Mouse (Mus musculus): ENCODE data around the gene Timm8a2. TPM values are rescaled to one million over a fixed set of nuclear protein-coding genes. Genes with fewer than 3 reads are reported as not detected.

Gene Timm8a2
- total RNA-seq (2022) = under 1 TPM in 1 of 4 experiments, not detected in 3; 0.44 TPM

DNA sequence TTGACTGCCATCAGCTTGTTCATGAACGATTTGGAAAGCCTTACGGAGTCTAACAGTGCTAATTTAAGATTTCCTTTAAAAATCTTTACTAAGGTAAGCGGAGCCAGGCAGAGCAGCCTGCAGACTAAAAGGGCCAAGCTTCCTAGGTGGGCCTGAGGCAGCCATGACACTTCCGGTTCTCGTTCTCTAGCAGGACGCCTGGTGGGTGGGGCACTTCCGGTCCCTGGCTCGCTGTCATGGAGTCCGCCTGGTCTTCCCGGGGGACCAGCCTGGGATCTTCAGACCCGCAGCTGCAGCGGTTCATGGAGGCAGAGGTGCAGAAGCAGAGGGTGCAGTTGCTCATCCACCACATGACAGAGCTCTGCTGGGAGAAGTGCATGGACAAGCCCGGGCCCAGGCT lies at the start of gene Timm8a2:
TSS of gene Timm8a2 (plus strand) at position 224 of the 400 bp plus-strand sequence.
- no peak for DNase-seq (ENCODE audit: low spot score in 2 of 2)

DNA sequence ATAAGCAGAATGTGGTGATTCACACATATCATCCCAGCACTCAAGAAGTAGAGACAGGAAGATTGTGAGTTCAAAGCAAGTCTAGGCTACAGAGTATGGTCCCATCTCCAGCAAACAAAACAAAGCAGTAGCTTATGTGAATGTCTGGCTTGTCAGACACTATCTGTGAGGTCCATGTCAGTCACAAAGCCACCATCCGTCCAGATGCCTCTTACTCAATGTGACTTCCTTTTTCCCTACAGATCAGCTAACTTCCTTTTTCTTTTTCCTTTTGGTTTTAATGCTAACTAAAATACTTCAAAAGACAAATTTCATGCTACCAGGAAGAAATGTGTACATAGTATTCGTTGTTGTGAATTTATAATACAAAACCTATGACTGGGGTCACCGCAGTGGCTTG lies 49.0 kb upstream of the Timm8a2 start:
- DNase-seq (ENCODE audit: low spot score in 2 of 2) = no peak

DNA sequence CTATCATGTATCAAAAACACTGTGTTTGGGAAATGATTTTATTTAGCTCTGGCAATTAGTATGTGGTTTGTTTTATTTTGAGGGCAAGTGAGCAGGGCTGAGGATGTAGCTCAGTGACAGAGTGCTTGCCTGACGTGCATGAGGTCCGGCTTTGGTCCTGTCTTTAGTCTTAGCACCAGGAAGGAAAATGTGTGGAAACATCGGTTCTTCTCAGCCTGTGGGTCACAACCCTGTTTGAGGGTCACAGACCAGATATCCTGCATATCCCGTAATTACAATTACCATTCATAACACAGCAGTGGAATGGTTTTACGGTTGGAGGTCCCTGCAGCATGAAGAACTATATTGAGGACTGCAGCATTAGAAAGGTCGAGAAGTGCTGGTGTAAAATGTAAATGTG lies 48.4 kb upstream of the Timm8a2 start:
- DNase-seq (ENCODE audit: low spot score in 2 of 2) = no peak

DNA sequence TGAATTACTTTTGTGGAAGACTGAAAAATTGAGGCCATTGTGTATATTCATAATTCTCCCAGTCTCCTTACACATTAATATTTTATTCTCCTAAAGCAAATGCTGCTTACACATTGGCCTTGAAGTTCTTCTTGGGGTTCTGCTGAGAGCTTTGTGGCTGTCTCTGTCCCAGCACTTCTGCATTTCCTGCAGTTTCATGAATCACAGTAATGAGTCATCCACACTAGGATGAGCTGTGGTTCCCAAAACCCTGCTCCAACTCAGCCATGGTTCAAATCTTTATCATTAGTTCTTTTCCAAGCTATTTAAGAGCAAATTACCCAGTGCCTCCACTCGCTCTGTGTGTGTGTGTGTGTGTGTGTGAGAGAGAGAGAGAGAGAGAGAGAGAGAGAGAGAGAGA lies 47.2 kb upstream of the Timm8a2 start:
- no peak for DNase-seq (ENCODE audit: low spot score in 2 of 2)

DNA sequence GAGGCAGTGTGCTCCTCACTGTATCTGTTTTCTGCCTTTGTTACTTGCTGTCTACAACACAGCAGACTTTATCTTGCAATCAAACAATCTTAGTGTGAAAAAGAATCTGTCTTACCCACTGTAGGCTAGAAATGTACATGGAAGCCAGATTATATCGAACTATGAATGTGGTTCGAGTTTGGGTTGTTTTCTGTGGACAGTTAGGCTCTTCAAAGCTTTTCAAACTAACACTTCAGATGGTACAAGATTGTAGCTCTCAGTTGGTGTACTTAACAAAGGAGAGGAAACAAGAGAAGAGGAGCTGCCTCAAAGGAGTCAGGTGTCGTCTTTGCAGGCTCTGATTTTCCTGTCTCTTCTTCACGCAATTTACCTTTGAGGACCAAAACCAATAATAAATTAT lies 46.8 kb upstream of the Timm8a2 start:
- DNase-seq (ENCODE audit: low spot score in 2 of 2) = no peak

DNA sequence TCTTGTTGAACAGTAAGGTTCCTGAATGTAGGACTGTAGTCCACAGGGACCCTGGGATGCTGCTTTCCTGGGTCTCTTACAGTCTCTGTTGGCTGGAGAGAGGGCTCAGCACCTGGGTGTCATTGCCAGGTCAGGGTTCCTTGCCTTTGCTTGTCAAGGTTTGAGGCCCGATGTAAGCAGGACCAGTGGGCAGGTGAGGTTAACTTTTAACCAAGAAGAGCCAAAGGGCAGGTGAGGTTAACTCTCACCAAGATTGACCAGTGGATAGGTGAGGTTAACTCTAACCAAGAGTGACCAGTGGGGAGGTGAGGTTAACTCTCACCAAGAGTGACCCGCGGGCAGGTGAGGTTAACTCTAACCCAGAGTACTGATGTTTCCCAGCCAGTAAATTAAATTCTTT lies 45.1 kb upstream of the Timm8a2 start:
- no peak for DNase-seq (ENCODE audit: low spot score in 2 of 2)

DNA sequence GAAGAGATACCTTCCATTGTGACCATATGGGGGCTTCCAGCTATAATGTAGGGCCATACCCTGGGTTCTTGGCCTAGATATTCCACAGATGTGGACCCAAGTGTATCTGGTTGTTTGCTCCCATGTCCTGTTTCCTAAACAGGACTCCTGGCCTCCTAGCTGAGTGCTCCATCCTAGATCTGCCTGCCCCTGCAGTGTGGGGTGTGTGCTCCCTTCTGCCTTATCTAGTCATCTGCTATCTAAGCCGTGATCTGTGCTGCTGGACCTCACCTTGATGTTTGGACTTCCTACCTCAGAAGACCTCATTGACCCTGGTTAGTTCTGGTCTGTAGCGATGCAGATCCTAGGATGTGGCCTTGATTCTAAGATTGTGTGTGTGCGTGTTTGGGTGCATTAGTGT lies 44.6 kb upstream of the Timm8a2 start:
- no peak for DNase-seq (ENCODE audit: low spot score in 2 of 2)

DNA sequence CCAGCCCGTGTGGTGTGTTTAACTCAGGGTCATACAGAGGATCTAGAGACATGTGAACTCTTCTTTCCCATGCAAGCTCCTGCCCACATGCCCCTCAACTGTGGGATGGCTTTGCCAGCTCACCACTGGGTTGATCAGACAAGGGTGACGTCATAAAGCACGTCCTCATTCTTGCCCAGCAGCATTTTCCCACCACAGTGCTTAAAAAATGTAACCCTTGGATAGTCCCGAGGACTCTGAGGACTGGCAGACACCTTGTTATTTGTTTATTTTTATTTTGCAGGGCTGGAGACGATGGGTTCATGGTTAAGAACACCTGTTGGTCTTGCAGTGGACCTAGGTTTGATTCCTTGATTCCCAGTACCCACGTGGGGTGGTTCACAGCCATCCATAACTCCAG lies 43.6 kb upstream of the Timm8a2 start:
- DNase-seq (ENCODE audit: low spot score in 2 of 2) = no peak

DNA sequence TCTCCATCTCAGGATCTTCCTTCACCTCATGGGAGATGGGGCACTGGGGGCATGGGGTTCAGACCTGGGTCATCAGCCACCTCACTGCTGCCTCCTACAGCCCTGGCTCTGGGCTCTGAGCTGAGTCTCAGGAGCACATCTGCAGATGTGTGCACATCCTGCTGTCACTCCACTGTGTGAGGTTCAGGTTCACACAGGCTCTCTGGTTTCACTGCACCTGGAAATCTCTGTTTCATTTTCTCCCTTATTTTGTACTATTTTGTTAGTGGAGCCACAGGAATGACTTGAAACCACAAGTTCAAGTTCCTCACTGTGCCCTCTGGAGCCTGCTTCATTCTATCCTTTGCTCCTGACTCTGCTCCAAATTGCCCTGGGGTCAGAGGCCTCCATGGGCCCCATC lies 42.6 kb upstream of the Timm8a2 start:
- no peak for DNase-seq (ENCODE audit: low spot score in 2 of 2)

DNA sequence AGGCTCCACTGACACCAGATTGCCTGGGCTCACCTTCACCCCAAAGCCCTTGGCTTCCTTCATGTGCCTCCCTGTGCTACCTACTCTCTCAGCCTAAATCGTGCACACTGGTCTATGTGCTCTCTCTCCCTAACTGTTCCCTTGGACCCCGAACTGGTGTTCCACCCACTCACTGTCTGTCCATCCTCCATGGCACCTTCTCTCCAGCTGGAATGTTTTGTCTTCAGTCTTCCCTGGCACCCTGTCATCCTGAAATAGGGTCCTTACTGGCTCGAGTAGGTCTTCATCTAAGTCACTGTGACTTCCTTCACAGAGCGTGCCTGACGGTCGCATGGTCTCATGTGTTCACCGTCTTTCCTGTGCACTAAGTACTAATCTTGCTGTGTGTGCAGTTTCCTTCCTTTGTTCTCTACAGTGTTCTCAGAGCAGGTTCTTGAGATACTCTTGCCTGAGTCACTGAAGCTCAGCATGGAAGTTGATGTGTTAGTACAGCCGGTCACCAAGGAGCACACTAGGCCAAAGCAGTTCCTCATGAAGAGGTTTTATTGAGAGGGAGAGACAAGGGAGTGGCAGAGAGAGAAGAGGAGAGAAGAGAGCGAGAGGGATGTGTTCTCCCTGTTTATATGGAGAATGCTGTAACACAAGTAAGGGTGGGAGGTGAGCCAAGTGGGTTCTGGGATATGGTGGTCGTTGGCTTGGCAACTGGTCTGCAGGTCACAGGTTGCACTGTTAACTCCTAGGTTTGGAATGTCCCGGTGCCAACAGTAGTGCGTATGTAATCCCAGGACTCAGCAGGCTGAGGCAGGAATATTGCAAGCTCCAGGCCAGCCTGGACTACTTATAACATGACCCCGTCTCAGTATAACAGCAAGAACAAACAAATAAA lies 41.8 kb upstream of the Timm8a2 start:
- no peak for DNase-seq (ENCODE audit: low spot score in 2 of 2)

DNA sequence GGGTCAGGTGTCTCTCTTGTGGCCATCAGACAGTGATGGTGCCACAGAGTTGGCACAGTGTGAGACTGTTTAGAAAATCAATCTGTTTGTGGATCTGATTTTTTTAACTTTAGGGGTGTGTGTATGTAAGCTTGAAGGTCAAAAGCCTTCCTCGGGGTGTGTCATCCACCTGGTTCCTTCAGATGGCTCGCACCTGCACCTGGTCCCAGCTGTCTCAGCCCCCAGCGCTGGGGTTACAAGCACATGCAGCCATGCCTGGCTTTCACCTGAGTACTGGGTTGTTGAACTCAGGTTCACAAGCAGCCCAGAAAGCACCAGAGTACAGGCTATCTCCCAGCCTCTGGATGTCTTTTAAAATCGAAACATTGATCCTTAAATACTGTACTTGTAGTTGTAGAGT lies 40.9 kb upstream of the Timm8a2 start:
- DNase-seq (ENCODE audit: low spot score in 2 of 2) = no peak

DNA sequence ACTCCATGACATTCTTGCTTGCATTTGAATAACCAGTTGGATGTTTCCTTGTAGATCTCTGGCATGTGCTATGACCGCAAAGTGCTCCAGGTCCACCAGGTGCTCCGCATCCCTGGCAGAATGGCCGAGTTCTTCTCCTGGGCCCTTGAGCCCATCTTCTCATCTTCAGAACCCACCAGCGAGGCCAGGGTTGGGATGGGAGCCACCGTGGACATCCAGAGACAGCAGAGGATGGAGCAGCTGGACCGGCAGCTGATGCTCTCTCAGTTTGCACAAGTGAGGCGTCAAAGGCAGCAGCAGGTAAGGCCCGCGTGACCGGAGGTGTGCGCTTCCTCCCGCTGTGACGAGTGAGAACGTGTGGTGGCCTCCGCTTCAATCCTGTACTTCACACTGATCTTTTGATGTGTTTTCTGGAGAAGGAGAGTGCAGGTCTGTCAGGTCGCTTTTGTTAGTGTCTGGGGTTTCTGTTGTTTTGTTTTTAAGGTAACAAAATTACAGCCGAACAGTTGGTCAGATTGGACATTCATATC lies 40.2 kb upstream of the Timm8a2 start:
- no peak for DNase-seq (ENCODE audit: low spot score in 2 of 2)

DNA sequence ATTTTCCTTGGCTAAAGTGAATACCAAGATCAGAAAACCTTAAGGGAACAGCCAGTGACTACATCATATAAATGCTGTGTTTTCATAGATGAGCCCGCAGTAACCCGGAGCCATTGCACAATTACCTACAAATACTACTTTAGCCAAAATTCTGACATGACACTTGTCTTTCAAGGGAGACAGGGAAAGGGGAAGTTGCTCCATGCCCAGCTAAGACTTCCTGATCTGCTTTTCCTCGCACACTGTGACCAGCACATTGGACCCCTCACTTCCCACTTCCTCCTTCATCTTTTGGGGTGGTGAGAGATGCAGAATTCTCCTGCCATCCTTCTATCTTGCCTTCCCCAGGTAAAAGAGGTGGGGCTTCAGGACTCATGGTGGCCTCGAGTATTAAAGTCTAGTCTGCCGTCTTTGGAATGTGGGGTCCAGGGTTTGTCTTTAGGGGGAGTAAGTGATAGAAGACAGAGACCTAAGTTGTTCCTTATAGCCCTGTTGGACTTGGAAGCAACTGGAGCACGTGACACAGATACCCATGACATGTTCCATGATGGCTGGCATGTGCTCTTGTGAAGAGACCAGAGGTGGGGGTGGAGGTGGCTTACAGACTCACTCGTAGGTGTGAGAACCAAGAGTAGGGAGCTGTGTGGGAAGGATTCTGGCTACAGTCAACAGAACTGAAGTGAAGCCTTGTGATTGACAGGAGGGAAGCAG lies 39.5 kb upstream of the Timm8a2 start:
- no peak for DNase-seq (ENCODE audit: low spot score in 2 of 2)

DNA sequence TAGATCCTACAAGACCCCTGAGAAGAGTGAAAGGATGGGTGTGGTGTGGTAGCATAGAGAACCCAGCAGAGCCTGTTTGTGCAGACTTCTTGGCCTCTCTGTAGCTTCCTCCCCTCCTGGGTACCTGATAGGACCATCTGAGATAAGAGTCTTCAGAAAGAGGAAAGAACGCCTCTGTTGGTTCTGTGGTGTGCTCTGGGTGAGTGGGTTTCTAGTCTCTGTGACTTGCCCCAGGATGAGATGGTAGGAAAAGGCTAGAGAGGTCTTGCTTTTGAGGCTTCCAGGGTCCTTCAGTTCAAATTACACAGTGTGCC lies 39.0 kb upstream of the Timm8a2 start:
- no peak for DNase-seq (ENCODE audit: low spot score in 2 of 2)

DNA sequence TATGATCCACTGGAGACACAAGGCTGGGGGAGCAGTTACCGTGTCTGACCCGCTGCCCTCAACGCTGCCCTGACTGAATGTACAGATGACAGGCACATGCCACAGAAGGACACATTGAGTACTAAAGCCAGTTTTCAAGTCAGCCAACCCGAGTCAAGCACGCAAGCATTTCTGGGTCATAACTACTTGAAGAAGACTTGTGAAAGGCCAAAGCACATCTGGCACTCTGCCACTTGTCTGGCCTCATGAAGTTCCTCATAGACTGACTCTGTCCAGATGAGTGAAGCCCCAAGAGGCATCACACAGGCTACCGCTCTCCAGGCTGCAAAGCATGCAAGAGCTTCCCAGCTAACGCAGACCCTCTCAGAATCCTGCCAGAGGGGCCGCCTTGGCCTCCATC lies 37.7 kb upstream of the Timm8a2 start:
- no peak for DNase-seq (ENCODE audit: low spot score in 2 of 2)

DNA sequence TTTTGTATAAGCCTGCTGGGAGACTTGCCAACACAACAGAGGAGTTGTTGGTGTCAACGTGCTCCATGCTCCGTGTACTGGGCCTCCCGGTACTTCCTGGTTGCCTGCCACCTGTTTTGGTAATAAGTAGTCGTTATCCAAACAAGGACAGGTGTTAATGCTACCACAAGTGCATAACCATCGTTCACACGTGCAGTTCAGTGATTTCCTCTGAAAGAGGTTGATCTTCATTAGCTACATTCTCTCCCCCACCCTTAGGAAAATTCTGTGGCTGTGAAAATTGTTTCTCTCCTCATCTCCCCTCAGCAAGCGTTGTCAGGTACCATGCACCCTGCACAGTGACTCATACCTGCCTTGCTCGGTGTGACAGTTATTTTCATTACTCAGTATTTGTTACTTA lies 35.0 kb upstream of the Timm8a2 start:
- DNase-seq (ENCODE audit: low spot score in 2 of 2) = no peak

DNA sequence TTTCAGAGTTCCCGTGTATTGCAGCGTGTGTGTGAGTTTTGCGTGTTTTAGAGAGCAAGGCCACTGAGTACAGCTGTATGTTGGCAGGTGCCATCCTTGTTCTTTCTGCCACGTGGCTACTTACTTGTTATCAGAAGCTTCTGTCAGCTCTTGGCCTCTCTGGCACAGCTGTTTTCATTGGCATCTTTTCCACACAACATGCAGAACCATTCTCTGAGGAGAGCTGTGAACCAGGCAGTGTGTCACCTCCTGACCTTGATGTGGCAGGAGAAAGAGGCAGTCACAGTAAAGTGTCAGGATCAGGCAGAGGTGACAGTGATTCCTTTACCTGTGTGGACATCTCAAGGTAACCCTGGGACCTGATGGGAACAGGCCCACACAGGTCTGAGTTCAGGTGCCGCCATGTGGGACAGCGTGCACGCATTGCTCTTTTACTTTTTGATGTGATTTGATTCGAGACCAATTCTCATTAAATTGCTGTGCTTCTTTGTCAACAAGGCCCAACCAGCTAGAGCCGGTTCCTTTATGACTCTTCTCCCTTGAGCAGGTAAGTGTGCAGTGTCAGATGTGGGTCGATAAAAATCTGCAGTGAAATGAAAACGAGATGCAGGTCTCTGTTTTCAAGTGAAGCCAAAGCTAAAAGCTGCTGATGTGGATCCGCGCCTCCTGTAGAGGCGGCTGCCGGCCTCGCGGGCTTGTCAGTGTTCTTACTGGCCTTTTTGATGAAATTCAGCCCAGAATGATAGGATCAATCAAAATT lies 33.9 kb upstream of the Timm8a2 start:
- DNase-seq (ENCODE audit: low spot score in 2 of 2) = no peak

DNA sequence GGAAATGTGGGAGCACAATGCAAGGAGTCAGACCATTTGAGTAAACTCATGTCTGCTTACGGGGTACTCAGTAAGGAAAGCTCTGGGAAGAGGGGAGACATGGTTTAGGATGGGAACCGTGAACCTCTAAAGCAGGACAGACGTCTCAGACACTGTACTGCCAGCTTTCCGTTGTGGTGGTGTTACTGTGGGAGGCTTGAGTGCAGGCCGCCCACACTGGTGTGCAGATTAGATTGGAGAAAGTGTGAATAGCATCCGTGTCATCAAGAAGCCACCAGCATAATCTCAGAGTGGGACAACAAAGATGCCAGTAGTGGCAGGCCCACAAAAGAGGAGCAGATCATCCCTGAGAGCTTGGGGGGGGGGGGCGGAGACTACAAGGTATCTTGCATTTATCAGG lies 32.2 kb upstream of the Timm8a2 start:
- DNase-seq (ENCODE audit: low spot score in 2 of 2) = no peak

DNA sequence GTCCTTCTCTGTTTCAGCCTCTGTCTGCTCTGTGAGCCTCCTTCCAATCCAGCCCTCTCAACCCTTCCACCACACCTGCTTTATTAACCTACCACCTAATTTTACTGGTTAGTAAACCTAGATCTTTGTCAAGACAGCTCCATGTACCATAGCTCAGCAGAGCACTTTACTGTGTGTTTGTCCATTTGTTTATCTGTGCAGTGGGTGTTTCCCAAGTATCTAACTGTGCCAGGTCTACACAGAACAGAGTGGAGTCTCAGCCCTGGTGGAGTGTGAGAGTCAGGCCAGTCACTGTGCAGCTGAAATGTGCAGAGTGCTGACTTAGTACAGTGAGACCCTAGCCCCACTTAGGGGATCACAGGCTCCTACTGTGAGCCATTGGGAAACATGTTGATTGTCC lies 30.7 kb upstream of the Timm8a2 start:
- no peak for DNase-seq (ENCODE audit: low spot score in 2 of 2)

DNA sequence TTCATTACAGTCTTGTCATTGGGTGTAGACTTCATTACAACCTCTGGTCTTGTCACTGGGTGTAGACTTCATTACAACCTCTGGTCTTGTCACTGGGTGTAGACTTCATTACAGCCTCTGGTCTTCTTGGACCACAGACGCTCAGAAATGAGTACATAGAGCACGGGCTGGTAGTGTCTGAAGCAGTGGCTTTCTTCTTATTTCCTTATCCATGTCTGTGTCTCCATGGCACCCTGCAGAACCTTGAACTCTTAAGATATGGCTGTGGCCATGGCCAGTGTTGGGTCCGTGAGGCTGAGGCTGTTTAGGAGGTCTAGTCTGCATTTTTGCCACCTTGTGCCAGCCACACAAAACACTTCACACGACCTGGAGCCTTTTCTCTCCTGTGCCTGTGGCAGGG lies 26.2 kb upstream of the Timm8a2 start:
- DNase-seq (ENCODE audit: low spot score in 2 of 2) = no peak

DNA sequence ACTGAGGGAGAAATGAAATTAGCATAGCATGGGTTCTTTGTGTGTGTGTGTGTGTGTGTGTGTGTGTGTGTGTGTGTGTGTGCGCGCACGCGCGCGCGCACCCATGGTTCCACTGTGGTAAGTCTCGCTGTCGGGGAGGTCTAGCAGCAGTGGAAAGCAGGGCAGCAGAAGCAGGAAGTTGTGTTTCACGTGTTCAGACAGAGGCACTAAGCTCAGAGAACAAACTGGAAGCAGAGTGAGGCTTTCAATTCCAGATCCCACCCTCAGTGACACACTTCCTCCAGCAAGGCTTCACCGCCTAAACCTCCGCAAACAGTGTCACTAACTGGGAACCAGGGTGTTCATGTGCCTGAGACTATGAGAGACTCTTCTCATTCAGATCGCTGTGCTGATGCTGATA lies 25.0 kb upstream of the Timm8a2 start:
- no peak for DNase-seq (ENCODE audit: low spot score in 2 of 2)

DNA sequence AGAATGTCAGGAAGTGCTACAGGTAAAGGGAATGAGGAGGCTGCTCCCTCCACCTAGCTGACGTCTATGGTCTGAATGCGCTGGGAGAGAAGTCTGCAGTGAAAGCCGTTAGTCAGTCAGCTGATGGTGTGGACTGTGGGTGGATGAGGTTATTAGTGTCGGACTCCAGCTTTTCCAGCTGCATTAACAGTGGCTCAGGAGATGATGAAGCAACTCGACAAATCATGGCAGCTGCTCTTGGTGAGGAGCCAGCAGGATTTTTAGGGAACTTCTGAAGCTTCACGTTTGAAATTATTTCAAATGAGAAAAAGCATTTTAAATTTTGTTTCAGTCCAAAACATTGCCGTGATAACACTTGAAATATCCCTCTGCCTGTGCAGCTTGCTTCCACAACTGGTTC lies 24.2 kb upstream of the Timm8a2 start:
- no peak for DNase-seq (ENCODE audit: low spot score in 2 of 2)

All from left cerebral cortex, adult 8-10 months (tissue).